Mouse (Mus musculus): ENCODE measurements around the gene Crtac1. TPM values are rescaled to one million over a fixed set of nuclear protein-coding genes. Genes with fewer than 3 reads are reported as not detected.

Gene Crtac1
- polyA plus RNA-seq, 1 experiment from 2014 or later = 0.10 TPM

DNA sequence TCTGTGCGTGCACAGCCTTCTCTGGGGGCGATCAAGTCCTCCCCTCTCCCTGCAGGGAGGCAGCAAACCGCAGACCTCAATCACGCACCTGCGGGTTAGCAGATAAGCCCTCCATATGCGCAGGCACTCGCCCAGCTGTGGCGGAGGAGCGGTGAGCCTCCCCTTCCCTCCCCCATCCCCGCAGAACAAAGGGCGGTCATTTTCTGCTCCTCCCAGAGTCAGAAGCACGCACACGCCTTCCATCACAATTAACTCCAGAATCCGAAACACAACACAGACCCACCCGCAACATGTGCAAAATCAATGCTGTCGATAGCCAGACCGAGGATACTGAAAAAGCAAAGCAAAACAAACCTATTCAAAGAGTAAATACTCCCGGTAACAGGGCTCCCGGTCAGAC lies 22.4 kb downstream of the Crtac1 start:
- DNase-seq (ENCODE audit: low spot score) (no peak), ATAC-seq (replicated peaks; ENCODE audit: low FRiP score) (no peak)
- Histone ChIP-seq H3K36me3 (ENCODE audit: control insufficient read depth, insufficient read depth, low read length) (no peaks in the 10 kb centered on the region), H3K27ac (ENCODE audit: low read depth, low read length) (no peak overlapping the region), H3K9ac (ENCODE audit: low read depth, low read length) (no peak overlapping the region), H3K27me3 (replicated peaks; ENCODE audit: control insufficient read depth, insufficient read depth, low read length) (peaks cover 22% of the 10 kb centered on the region), H3K9me3 (ENCODE audit: control insufficient read depth, low read length) (no peaks in the 10 kb centered on the region), H3K4me1 (replicated peaks; ENCODE audit: control insufficient read depth, insufficient read depth, low read length) (no peaks in the 10 kb centered on the region), H3K4me3 (ENCODE audit: low read depth, low read length) (no peak overlapping the region), H3K4me2 (no peak overlapping the region)
- 2% methylated on average over 19 of the region's 19 CpGs for WGBS

DNA sequence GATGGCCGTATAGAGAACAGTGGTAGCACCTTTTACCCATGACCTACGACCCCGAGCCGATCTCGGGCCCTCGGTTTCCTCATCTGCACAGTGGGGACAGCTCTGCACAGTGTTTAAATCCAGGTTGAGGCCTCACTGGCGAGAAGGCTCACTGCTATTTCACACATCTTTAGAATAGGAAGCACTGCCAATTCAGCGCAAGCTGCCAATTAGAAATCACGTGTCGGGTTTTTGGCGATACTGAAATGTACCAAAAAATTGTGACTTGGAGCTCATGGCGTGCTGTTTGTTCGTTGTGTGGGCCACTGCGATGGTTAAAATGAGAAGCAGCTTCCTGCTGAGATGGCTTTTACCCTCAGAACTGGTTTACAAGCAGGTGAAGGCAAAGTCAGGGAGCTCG lies 27.2 kb downstream of the Crtac1 start:
- no peaks in the 10 kb centered on the region for H3K9me3 ChIP-seq (ENCODE audit: control insufficient read depth, low read length)
- WGBS = 82% methylated on average over 15 of the region's 15 CpGs

DNA sequence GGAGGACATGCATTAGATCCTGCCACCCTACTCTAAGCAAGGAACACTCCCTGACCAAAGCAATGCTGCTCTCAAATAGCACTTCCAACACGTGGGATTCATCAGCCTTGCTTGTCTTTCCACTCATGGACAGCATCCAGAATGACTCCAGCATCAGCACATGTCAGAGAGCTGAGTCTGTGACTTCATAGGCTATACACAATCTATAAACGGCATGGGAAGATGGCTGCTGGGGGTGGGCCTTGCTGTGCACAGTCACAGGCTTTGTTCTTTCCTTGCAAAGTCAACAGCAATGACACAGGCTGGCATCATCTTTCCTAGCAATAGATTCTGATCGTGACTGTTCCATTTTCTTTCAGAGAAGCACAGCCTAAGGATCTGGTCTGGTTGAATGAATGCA lies 31.6 kb downstream of the Crtac1 start:
- DNase-seq (ENCODE audit: low spot score) (no peak), ATAC-seq (replicated peaks; ENCODE audit: low FRiP score) (no peak)
- 60% methylated on average over 3 of the region's 3 CpGs for WGBS
- Histone ChIP-seq H3K36me3 (ENCODE audit: control insufficient read depth, insufficient read depth, low read length) (no peaks in the 10 kb centered on the region), H3K27ac (ENCODE audit: low read depth, low read length) (no peak overlapping the region), H3K4me3 (ENCODE audit: low read depth, low read length) (no peak overlapping the region), H3K9me3 (ENCODE audit: control insufficient read depth, low read length) (no peaks in the 10 kb centered on the region), H3K9ac (ENCODE audit: low read depth, low read length) (no peak overlapping the region), H3K27me3 (replicated peaks; ENCODE audit: control insufficient read depth, insufficient read depth, low read length) (no peaks in the 10 kb centered on the region), H3K4me2 (no peak overlapping the region), H3K4me1 (replicated peaks; ENCODE audit: control insufficient read depth, insufficient read depth, low read length) (no peaks in the 10 kb centered on the region)

More for the DNA sequence above, 27.2 kb downstream of the Crtac1 start:
- Histone ChIP-seq H3K9ac (ENCODE audit: low read depth, low read length) (no peak overlapping the region), H3K27me3 (replicated peaks; ENCODE audit: control insufficient read depth, insufficient read depth, low read length) (peaks cover 12% of the 10 kb centered on the region), H3K27ac (ENCODE audit: low read depth, low read length) (no peak overlapping the region), H3K36me3 (ENCODE audit: control insufficient read depth, insufficient read depth, low read length) (no peaks in the 10 kb centered on the region), H3K4me1 (replicated peaks; ENCODE audit: control insufficient read depth, insufficient read depth, low read length) (no peaks in the 10 kb centered on the region), H3K4me3 (ENCODE audit: low read depth, low read length) (no peak overlapping the region), H3K4me2 (no peak overlapping the region)
- ATAC-seq (replicated peaks; ENCODE audit: low FRiP score) = no peak
- DNase-seq (ENCODE audit: low spot score) = no peak

DNA sequence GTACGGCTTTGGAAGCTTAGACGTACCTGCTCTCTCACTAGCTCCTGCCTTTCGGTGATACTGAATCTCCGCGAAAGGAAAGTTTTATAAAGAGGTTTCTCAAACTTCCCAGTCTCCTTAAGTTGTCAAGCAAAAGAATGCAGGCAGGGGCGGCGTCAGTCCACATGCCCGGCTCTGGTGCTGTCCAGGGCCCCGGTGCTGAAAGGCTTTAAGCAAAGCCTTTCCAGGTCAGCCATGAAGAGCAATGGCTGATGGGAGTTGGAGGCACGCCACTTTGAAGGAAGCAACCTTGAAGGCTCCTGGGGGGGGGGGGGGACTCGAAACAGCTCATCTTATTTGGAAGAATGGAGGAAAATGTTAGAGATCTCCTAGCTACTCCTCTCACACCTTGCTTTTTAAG lies 34.3 kb downstream of the Crtac1 start:
- 26% methylated on average over 11 of the region's 11 CpGs for WGBS
- Histone ChIP-seq H3K4me2 (no peak overlapping the region), H3K9me3 (ENCODE audit: control insufficient read depth, low read length) (no peaks in the 10 kb centered on the region)

DNA sequence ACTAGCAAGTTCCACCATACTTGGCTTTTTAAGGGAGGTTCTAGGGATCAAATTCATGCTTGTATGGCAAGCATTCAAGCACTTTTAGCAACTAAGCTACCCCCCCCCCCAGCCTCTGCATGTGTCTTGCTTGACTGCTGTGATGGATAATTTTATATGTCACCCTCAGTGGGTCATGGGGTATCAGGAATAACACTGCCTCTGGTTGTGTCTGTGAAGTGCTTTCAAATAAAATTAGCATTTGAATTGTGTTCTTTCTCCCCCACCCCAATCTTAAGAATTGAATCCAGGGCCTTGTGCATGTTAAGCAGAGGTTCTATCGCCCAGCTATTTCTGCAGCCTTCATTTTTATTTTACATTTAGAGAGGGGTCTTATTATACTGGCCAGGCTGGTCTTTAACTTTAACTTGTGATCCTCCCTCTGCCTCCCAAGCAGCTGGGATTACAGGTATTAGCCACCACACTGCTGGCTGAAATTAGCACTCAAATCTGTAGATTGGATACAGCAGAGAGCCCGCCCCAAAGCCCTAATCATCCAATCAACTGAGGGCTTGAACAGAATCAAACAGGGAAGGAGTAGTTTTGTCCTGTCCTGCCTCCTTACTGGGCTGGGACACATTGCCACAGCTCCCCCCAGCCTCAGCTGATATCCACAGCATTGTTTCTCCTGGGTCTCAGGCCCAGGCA lies 36.6 kb downstream of the Crtac1 start:
- no peak overlapping the region for H3K27ac ChIP-seq (ENCODE audit: low read depth, low read length)
- no peak overlapping the region for H3K9ac ChIP-seq (ENCODE audit: low read depth, low read length)
- 62% methylated on average over 2 of the region's 2 CpGs for WGBS
- H3K4me1 ChIP-seq (replicated peaks; ENCODE audit: control insufficient read depth, insufficient read depth, low read length) = no peaks in the 10 kb centered on the region
- H3K4me2 ChIP-seq = no peak overlapping the region
- no peak for DNase-seq (ENCODE audit: low spot score)
- no peaks in the 10 kb centered on the region for H3K9me3 ChIP-seq (ENCODE audit: control insufficient read depth, low read length)
- no peaks in the 10 kb centered on the region; the same call in 1 of the 2 replicates for H3K27me3 ChIP-seq (replicated peaks; ENCODE audit: control insufficient read depth, insufficient read depth, low read length)
- ATAC-seq (replicated peaks; ENCODE audit: low FRiP score) = no peak
- no peaks in the 10 kb centered on the region for H3K36me3 ChIP-seq (ENCODE audit: control insufficient read depth, insufficient read depth, low read length)
- H3K4me3 ChIP-seq (ENCODE audit: low read depth, low read length) = no peak overlapping the region

More for the DNA sequence above, 34.3 kb downstream of the Crtac1 start:
- Histone ChIP-seq H3K27ac (ENCODE audit: low read depth, low read length) (no peak overlapping the region), H3K9ac (ENCODE audit: low read depth, low read length) (no peak overlapping the region), H3K36me3 (ENCODE audit: control insufficient read depth, insufficient read depth, low read length) (no peaks in the 10 kb centered on the region), H3K4me3 (ENCODE audit: low read depth, low read length) (no peak overlapping the region), H3K4me1 (replicated peaks; ENCODE audit: control insufficient read depth, insufficient read depth, low read length) (no peaks in the 10 kb centered on the region), H3K27me3 (replicated peaks; ENCODE audit: control insufficient read depth, insufficient read depth, low read length) (no peaks in the 10 kb centered on the region; the same call in 1 of the 2 replicates)
- DNase-seq (ENCODE audit: low spot score) (peak; percentile 53), ATAC-seq (replicated peaks; ENCODE audit: low FRiP score) (no peak)

DNA sequence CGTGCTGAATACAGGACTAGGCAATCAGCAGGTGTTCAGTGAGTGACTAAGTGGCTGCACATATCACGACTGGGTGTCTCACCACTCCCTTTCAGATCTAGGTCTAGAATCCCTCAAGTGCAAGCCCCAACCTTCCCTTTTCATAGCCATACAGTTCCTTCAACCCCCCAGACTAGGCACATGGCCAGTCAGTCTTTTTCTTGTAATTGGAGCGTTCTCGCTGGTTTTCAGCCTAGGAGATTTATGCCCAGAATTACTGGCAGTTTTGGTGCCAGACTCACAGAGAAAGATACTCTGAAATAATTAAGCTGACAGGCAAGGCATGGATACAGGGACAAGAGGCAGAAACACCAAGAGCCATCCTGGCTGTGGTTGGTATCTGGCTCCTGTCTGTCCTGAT lies 37.7 kb downstream of the Crtac1 start:
- H3K4me1 ChIP-seq (replicated peaks; ENCODE audit: control insufficient read depth, insufficient read depth, low read length) = no peaks in the 10 kb centered on the region
- ATAC-seq (replicated peaks; ENCODE audit: low FRiP score) (no peak), DNase-seq (ENCODE audit: low spot score) (no peak)
- no peaks in the 10 kb centered on the region for H3K36me3 ChIP-seq (ENCODE audit: control insufficient read depth, insufficient read depth, low read length)
- H3K27me3 ChIP-seq (replicated peaks; ENCODE audit: control insufficient read depth, insufficient read depth, low read length) = no peaks in the 10 kb centered on the region; the same call in 1 of the 2 replicates
- H3K4me2 ChIP-seq = no peak overlapping the region
- H3K9ac ChIP-seq (ENCODE audit: low read depth, low read length) = no peak overlapping the region
- no peak overlapping the region for H3K27ac ChIP-seq (ENCODE audit: low read depth, low read length)
- 73% methylated on average over 4 of the region's 4 CpGs for WGBS
- H3K9me3 ChIP-seq (ENCODE audit: control insufficient read depth, low read length) = no peaks in the 10 kb centered on the region
- no peak overlapping the region for H3K4me3 ChIP-seq (ENCODE audit: low read depth, low read length)

DNA sequence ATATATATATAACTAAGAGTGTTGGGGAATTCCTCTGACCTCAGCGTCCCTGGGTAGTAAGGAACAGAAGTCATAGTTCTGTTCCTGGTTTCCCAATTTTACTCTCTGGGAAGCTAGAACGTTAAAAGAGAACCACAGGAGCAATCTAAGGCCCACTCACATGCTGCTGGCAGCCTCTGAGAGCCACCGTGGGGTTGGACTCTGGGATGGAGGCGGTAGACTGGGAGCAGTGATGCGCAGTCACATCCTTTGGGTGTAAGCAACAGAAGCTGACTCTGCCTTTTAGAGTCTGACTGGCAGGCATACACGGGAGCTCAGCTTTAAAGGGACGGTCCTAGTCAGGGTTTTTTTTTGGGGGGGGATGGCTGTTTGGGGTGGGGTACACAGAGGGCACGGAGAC lies 39.5 kb downstream of the Crtac1 start:
- no peak for ATAC-seq (replicated peaks; ENCODE audit: low FRiP score)
- Histone ChIP-seq H3K4me1 (replicated peaks; ENCODE audit: control insufficient read depth, insufficient read depth, low read length) (no peaks in the 10 kb centered on the region), H3K36me3 (ENCODE audit: control insufficient read depth, insufficient read depth, low read length) (no peaks in the 10 kb centered on the region), H3K27me3 (replicated peaks; ENCODE audit: control insufficient read depth, insufficient read depth, low read length) (no peaks in the 10 kb centered on the region; the same call in 1 of the 2 replicates), H3K9ac (ENCODE audit: low read depth, low read length) (no peak overlapping the region), H3K4me2 (no peak overlapping the region), H3K9me3 (ENCODE audit: control insufficient read depth, low read length) (no peaks in the 10 kb centered on the region), H3K27ac (ENCODE audit: low read depth, low read length) (no peak overlapping the region), H3K4me3 (ENCODE audit: low read depth, low read length) (no peak overlapping the region)
- no peak for DNase-seq (ENCODE audit: low spot score)
- 80% methylated on average over 8 of the region's 8 CpGs for WGBS

DNA sequence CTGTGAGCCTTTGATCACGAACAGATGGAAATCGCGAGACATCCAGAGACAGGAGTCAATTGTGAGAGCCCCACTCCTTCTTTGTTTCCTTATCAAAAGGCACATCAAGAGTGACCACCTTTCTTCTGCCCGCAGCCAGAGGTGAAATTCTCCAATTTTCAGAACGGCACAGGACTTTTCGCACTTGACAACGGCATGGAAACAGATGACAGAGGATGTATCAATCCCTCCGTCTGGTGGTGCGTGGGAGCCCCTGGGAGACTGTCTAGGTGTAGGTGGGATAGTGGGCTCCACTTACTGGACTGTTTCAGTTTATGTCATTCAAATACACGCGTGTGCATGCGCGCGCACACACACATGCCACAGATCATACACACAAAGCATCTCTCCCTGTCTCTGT lies 42.0 kb downstream of the Crtac1 start:
- no peak for ATAC-seq (replicated peaks; ENCODE audit: low FRiP score)
- 90% methylated on average over 14 of the region's 14 CpGs for WGBS
- no peak overlapping the region for H3K9ac ChIP-seq (ENCODE audit: low read depth, low read length)
- no peak overlapping the region for H3K27ac ChIP-seq (ENCODE audit: low read depth, low read length)
- DNase-seq (ENCODE audit: low spot score) = no peak
- peaks cover 6% of the 10 kb centered on the region for H3K27me3 ChIP-seq (replicated peaks; ENCODE audit: control insufficient read depth, insufficient read depth, low read length)
- no peaks in the 10 kb centered on the region for H3K36me3 ChIP-seq (ENCODE audit: control insufficient read depth, insufficient read depth, low read length)
- H3K9me3 ChIP-seq (ENCODE audit: control insufficient read depth, low read length) = no peaks in the 10 kb centered on the region
- no peaks in the 10 kb centered on the region for H3K4me1 ChIP-seq (replicated peaks; ENCODE audit: control insufficient read depth, insufficient read depth, low read length)
- no peak overlapping the region for H3K4me2 ChIP-seq
- H3K4me3 ChIP-seq (ENCODE audit: low read depth, low read length) = no peak overlapping the region

DNA sequence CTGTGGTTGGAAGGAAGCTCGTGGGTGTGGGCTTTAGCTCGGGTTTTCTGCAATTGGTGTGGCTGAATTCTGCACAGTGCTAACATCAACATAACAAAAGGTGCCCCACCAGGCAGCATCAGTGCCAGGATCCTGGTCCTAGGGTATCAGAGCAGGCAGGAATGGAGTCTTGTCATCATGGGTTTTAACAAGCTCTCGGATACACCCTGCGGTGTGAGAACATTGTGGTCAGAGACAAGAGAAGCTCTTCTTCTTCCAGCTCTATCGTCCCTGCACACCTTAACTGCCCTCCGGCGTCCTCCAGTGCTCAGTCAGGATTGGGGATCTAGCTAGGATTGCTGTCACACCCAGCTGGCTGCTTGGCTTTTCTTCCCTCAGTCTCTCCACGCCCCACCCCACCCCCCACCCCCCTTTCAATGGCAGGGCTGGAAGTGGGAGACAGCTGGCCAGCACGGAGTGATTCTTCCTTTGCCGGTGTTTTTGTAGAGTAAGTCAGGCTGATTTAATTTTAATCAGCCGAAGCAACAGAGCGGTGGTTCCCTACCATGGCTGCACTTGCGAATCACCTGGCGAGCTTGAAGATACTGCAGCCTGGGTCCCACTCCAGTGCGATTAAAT lies 46.5 kb downstream of the Crtac1 start:
- Histone ChIP-seq H3K4me3 (ENCODE audit: low read depth, low read length) (no peak overlapping the region), H3K9ac (ENCODE audit: low read depth, low read length) (no peak overlapping the region), H3K9me3 (ENCODE audit: control insufficient read depth, low read length) (no peaks in the 10 kb centered on the region), H3K4me1 (replicated peaks; ENCODE audit: control insufficient read depth, insufficient read depth, low read length) (no peaks in the 10 kb centered on the region), H3K27ac (ENCODE audit: low read depth, low read length) (no peak overlapping the region), H3K27me3 (replicated peaks; ENCODE audit: control insufficient read depth, insufficient read depth, low read length) (peaks cover 32% of the 10 kb centered on the region), H3K36me3 (ENCODE audit: control insufficient read depth, insufficient read depth, low read length) (no peaks in the 10 kb centered on the region), H3K4me2 (no peak overlapping the region)
- DNase-seq (ENCODE audit: low spot score) (no peak), ATAC-seq (replicated peaks; ENCODE audit: low FRiP score) (no peak)
- 25% methylated on average over 15 of the region's 15 CpGs for WGBS

Measured in liver, embryonic 11.5 days (tissue).